Comparison of ENCODE assay signal across 20 mouse cellular contexts in genomic region chr10:29432935-29433453, GRCm38 (mm10).
DNase-seq lines count a peak whose midpoint lies in the region; ATAC-seq and TF ChIP-seq lines count a peak whose summit lies in the region.
"Had no signal": no experiment of that assay in that cellular context is flagged by ENCODE, and none has a peak within 500 bp of the region (broad histone marks: within the 10 kb centered on the region; RNA-seq: fewer than 3 reads in every experiment).

No protein-coding gene starts in this region.

- no peak overlapping the region for H3K4me3 ChIP-seq in left cerebral cortex, adult 2 months
- H3K4me3 ChIP-seq: embryonic facial prominence, embryonic 10.5 days; heart, embryonic 13.5 days; hindbrain, embryonic 15.5 days had no signal

- ATAC-seq in frontal cortex, adult (ENCODE audit: low TSS enrichment): peak; percentile 96
- no peak for ATAC-seq in megakaryocyte, adult 5-6 weeks (ENCODE audit: poor library complexity, severe bottlenecking)
- ATAC-seq: activated CD4-positive, CD25-positive, alpha-beta regulatory T cell, adult 4 months; forebrain, embryonic 14.5 days had no signal

- no peak overlapping the region; the same call in 1 of the 2 replicates for H3K27ac ChIP-seq in left cerebral cortex, adult 2 months
- H3K27ac ChIP-seq: embryonic facial prominence, embryonic 10.5 days; heart, embryonic 13.5 days; hindbrain, embryonic 15.5 days had no signal

- intact Hi-C loops in left cerebral cortex, postnatal 14 days (cut with DNase I): no loop called here
- intact Hi-C loops in left cerebral cortex, adult 2 months (cut with DNase I): no loop called here

- TF ChIP-seq CTCF in left cerebral cortex, adult 2 months (IDR thresholded peaks at IDR 0.05): no peak

- no peak for DNase-seq in frontal cortex, postnatal 25 days (ENCODE audit: low spot score in 2 of 2)
- DNase-seq in left cerebral cortex, postnatal 14 days (ENCODE audit: low spot score in 2 of 2): peak; percentile 6 to 17
- no peak for DNase-seq in left cerebral cortex, adult 2 months (ENCODE audit: extremely low spot score in 1 of 2, low spot score in 2 of 2)
- DNase-seq in brain, adult 2 months (ENCODE audit: low read depth, low spot score): peak; percentile 65
- peak; percentile 48 for DNase-seq in layer of hippocampus, adult 9-11 months
- no peak for DNase-seq in embryo, embryonic 10 days (ENCODE audit: low spot score)
- DNase-seq: adrenal gland, postnatal 14 days; cerebellum, adult 18-20 months; cerebellum, adult 9-11 months; cerebellum, postnatal 36 days; gastrocnemius, postnatal 36 days; heart, adult 11 months; heart, postnatal 36 days had no signal

Comparison
In these comparisons a context has a peak if more than half of its experiments do, and no peak if none do; other contexts are left out.
1. DNase-seq: peak in left cerebral cortex, postnatal 14 days (2 of 2), brain, adult 2 months (single experiment) and layer of hippocampus, adult 9-11 months (single experiment); none in frontal cortex, postnatal 25 days (0 of 2), left cerebral cortex, adult 2 months (0 of 2) and embryo, embryonic 10 days (single experiment).